7 mouse cellular contexts compared by ENCODE assay signal in the genomic region with DNA sequence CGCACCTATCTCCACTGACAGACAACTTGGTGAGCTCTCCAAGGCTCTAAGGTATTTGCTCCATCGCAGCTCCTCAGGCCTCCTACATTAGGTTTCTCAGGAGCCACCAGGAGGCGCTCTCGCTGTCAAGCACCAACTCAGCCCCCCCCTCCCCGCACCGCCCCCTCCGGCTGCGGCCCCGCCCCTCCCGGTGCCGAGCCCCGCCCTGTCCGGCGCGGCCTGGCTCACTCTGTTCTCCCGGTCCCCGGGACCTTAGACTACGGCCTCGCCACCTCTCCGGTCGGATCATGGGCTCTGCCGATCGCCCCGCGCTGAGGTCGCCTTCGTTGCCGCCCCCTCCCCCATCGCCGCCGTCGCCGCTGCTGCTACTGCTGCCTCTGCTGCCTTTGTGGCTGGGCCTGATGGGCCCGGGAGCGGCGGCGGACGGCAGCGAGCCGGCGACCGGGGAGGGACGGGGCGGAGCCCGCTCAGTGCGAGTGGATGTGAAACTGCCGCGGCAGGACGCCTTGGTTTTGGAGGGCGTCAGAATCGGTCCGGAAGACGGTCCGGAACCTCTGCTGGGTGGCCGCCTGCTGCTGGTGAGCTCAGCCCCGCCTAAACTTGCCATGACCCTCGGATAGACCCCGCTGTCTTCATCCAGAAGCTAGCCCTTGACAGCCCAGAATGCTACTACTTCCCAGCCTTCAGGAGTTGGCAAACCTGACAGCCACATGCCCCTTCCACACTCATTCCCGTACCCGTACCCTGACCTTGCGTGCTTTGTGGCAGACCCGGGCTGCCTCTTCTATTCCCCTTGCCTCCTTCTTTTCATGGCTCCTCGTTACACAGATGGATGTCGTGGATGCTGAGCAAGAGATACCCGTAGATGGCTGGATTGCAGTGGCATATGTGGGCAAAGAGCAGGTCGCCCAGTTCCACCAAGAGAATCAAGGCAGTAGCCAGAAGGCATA. TPM values are rescaled to one million over a fixed set of nuclear protein-coding genes. Genes with fewer than 3 reads are reported as not detected.
DNase-seq lines count a peak whose midpoint lies in the region; ATAC-seq lines count a peak whose summit lies in the region.

A gene (plus strand): TSS at position 217 of the 950 bp plus-strand sequence.

- peak within 1 kb of the TSS; percentile 91 for H3K4me3 ChIP-seq in intestine, embryonic 15.5 days (replicated peaks)
- peak within 1 kb of the TSS; percentile 82 for H3K4me3 ChIP-seq in midbrain, embryonic 11.5 days (ENCODE audit: low read depth, low read length)

- peak within 1 kb of the TSS; percentile 98 for H3K9ac ChIP-seq in intestine, embryonic 15.5 days
- H3K9ac ChIP-seq in midbrain, embryonic 11.5 days (ENCODE audit: low read length) = peak within 1 kb of the TSS; percentile 95

- H3K36me3 ChIP-seq in intestine, embryonic 15.5 days = peaks cover 6% of the 10 kb centered on the region; the same call in 1 of the 2 replicates
- H3K36me3 ChIP-seq in midbrain, embryonic 11.5 days (ENCODE audit: control insufficient read depth, insufficient read depth, low read length) = peaks cover 3% of the 10 kb centered on the region; the same call in 1 of the 2 replicates

- peak; percentile 97 for ATAC-seq in intestine, embryonic 15.5 days
- ATAC-seq in midbrain, embryonic 11.5 days (ENCODE audit: low FRiP score) = peak; percentile 94

- no peaks in the 10 kb centered on the region for H3K27me3 ChIP-seq in intestine, embryonic 15.5 days (replicated peaks)
- no peaks in the 10 kb centered on the region for H3K27me3 ChIP-seq in midbrain, embryonic 11.5 days (ENCODE audit: control insufficient read depth, insufficient read depth, low read length)

- peak within 1 kb of the TSS; percentile 84 for H3K4me2 ChIP-seq in intestine, embryonic 15.5 days (replicated peaks)
- peak within 1 kb of the TSS; percentile 54 for H3K4me2 ChIP-seq in midbrain, embryonic 11.5 days

- WGBS in intestine, embryonic 15.5 days = 2% methylated on average over 65 of the region's 66 CpGs
- WGBS in midbrain, embryonic 11.5 days = 2% methylated on average over 63 of the region's 66 CpGs

- intact Hi-C loops in gastrocnemius, postnatal 36 days (cut with DNase I) = loop anchor here (1.0 to 5.0 kb wide), 4 partner anchors 24 to 287 kb away; a partner anchor contains a TSS
- intact Hi-C loops in left cerebral cortex, postnatal 36 days (cut with DNase I) = loop anchor here (1.0 to 10.0 kb wide), 4 partner anchors 26 to 280 kb away; a partner anchor contains a TSS

- no peaks in the 10 kb centered on the region for H3K9me3 ChIP-seq in intestine, embryonic 15.5 days
- no peaks in the 10 kb centered on the region for H3K9me3 ChIP-seq in midbrain, embryonic 11.5 days (ENCODE audit: control insufficient read depth, low read length)

- peak within 1 kb of the TSS; percentile 72; the same call in 1 of the 2 replicates for H3K27ac ChIP-seq in intestine, embryonic 15.5 days
- peak within 1 kb of the TSS; percentile 55 for H3K27ac ChIP-seq in midbrain, embryonic 11.5 days (ENCODE audit: low read depth, low read length)

- peaks cover 10% of the 10 kb centered on the region; the same call in 1 of the 2 replicates for H3K4me1 ChIP-seq in intestine, embryonic 15.5 days (replicated peaks)
- peaks cover 10% of the 10 kb centered on the region for H3K4me1 ChIP-seq in midbrain, embryonic 11.5 days (ENCODE audit: control insufficient read depth, insufficient read depth, low read length)

- peak; percentile 91 to 96 for DNase-seq in adrenal gland, adult 18-20 months (ENCODE audit: low spot score in 2 of 2)
- DNase-seq in embryo, embryonic 11 days = peak; percentile 95
- DNase-seq in gastrocnemius, postnatal 36 days = peak; percentile 87
- DNase-seq in left cerebral cortex, postnatal 36 days (ENCODE audit: low spot score in 2 of 2) = peak; percentile 88
- DNase-seq in midbrain, embryonic 11.5 days (ENCODE audit: low spot score, missing footprints) = peak; percentile 99
- DNase-seq in skeletal muscle tissue, adult 2 months (ENCODE audit: low read depth, low spot score) = peak; percentile 85

RNA-seq across cellular contexts. Expression of the gene that starts here (rescaled TPM):
- total RNA-seq in adrenal gland, adult 18-20 months (2021) = 10 to 100 TPM; 22.7 to 23.7 TPM
- total RNA-seq in gastrocnemius, postnatal 36 days (2021) = 1 to 10 TPM; 4.4 to 5.5 TPM
- 20.2 and 21.8 TPM in 2 replicates for polyA plus RNA-seq in intestine, embryonic 15.5 days (2015; fragmentation: Nextera tagmentation; extraction: Ambion mirVana)
- total RNA-seq in left cerebral cortex, postnatal 36 days (2021) = 10 to 100 TPM; 28.8 to 35.9 TPM
- polyA plus RNA-seq in midbrain, embryonic 11.5 days (2014; fragmentation: Nextera tagmentation; extraction: Ambion mirVana) = 23.5 and 26.7 TPM in 2 replicates

Comparison
In these comparisons a context has a peak if more than half of its experiments do, and no peak if none do; other contexts are left out.
1. Peak in every context shown above with its lines: DNase-seq, ATAC-seq, H3K4me3 ChIP-seq and H3K27ac ChIP-seq.